Mouse (Mus musculus): ENCODE measurements around the gene Ccdc153.

- no peak for TF ChIP-seq POLR2A (IDR thresholded peaks at IDR 0.05; ENCODE audit: insufficient read depth, low read length)
- TF ChIP-seq EP300 (IDR thresholded peaks at IDR 0.05; ENCODE audit: insufficient read depth, low read depth, low read length): no peak
Measured at GRCm38 (mm10) chr9:44286256-44286850, 45.9 kb downstream of the Ccdc153 start.
